Mouse (Mus musculus) MEL (cell line): ENCODE data around the gene Tmem59l.

ENCODE experiments used
- CTCF ChIP-seq, 3 experiments: IDR thresholded peaks in 2 of 3; conservative IDR thresholded peaks in 1 of 3; 2 replicates each; pipeline ENCODE4 v1.5.1; 2011 to 2012; ENCODE audit warnings: low read length in 3 of 3, low read depth in 2 of 3, mild to moderate bottlenecking in 2 of 3, improper control_type of control experiment in 1 of 3, inconsistent platforms in 1 of 3, mixed read lengths in 1 of 3, moderate library complexity in 1 of 3; ENCODE audit not compliant: control insufficient read depth in 1 of 3, insufficient read depth in 1 of 3, poor library complexity in 1 of 3, severe bottlenecking in 1 of 3
- EP300 ChIP-seq, 2 experiments: IDR thresholded peaks; 2 replicates each; pipeline ENCODE4 v1.6.1; 2011; ENCODE audit warnings: improper control_type of control experiment in 2 of 2, low read length in 2 of 2, low read depth in 1 of 2, mild to moderate bottlenecking in 1 of 2
- ETS1 ChIP-seq: IDR thresholded peaks from 2 replicates; pipeline ENCODE4 v1.6.1; 2012; ENCODE audit warnings: low read depth, mild to moderate bottlenecking, inconsistent platforms, low read length, improper control_type of control experiment, moderate library complexity
- TCF12 ChIP-seq: IDR thresholded peaks from 2 replicates; pipeline ENCODE4 v1.6.1; 2014; ENCODE audit warnings: low read depth, mild to moderate bottlenecking, inconsistent platforms, low read length, improper control_type of control experiment, moderate library complexity
- ZC3H11A ChIP-seq: IDR thresholded peaks from 2 replicates; pipeline ENCODE4 v1.6.1; 2012; ENCODE audit warnings: low read depth, mild to moderate bottlenecking, inconsistent platforms, low read length, improper control_type of control experiment
- ZMIZ1 ChIP-seq: IDR thresholded peaks from 2 replicates; pipeline ENCODE4 v1.6.1; 2012; ENCODE audit warnings: low read depth, mild to moderate bottlenecking, inconsistent platforms, low read length, improper control_type of control experiment, moderate library complexity
- ZNF384 ChIP-seq: IDR thresholded peaks from 2 replicates; pipeline ENCODE4 v1.6.1; 2012; ENCODE audit warnings: low read depth, mild to moderate bottlenecking, inconsistent platforms, low read length, improper control_type of control experiment

DNA sequence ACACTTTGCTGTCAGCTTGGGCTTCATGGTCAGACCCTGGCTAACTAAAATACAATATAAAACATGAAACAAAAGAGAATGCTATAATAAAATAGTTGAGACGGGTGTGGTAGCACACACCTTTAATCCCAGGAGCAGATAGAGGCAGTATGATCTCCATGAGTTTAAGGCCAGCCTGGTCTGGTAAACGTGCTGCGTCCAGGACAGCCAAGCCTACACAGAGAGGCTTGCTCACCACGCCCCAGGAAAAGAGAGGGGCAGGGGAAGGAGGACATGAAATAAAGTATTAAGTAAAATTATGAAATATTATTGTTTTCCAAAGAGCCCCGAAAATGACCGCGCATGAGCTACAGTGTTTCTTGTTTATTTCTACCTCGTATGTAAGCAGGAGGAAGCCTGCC lies 40.0 kb upstream of the Tmem59l start:
- TF ChIP-seq ETS1 (no peak), TCF12 (no peak), CTCF (IDR thresholded peaks at IDR 0.05 in 2 of 3, conservative IDR thresholded peaks at IDR 0.05 in 1 of 3; ENCODE audit: control insufficient read depth in 1 of 3, insufficient read depth in 1 of 3, low read depth in 2 of 3, low read length in 3 of 3, poor library complexity in 1 of 3, severe bottlenecking in 1 of 3) (no peak), EP300 (IDR thresholded peaks at IDR 0.05; ENCODE audit: low read depth in 1 of 2, low read length in 2 of 2) (no peak), ZMIZ1 (no peak), ZNF384 (no peak), ZC3H11A (no peak)
